Mouse (Mus musculus): ENCODE data around the gene Kdelc2. TPM values are rescaled to one million over a fixed set of nuclear protein-coding genes. Genes with fewer than 3 reads are reported as not detected.

Kdelc2 gene
- 1 to 10 TPM; 1.7 to 2.9 TPM for total RNA-seq (2023)

GRCm38 (mm10) chr9:53383951-53384866 lies at the start of gene Kdelc2:
Gene Kdelc2, plus strand, starts transcription at chr9:53384025.

GRCm38 (mm10) chr9:53402291-53402711 lies 18.5 kb downstream of the Kdelc2 start, which contains the start of gene 4930550C14Rik:
Gene 4930550C14Rik, plus strand, starts transcription at chr9:53402325.

Other genes with a start within 250 kb of the Kdelc2 start
- gene Ddx10, start 136.0 kb upstream of the Kdelc2 start, total RNA-seq (2023): 10 to 100 TPM in 1 of 2 experiments, 1 to 10 TPM in 1; 9.8 to 11.1 TPM
- not detected for gene Exph5, start 82.4 kb upstream of the Kdelc2 start, total RNA-seq (2023)
- not detected for gene 4930550C14Rik, start 18.3 kb downstream of the Kdelc2 start, total RNA-seq (2023)
- 10 to 100 TPM in 1 of 2 experiments, 1 to 10 TPM in 1; 7.2 to 10.2 TPM for gene Atm, start 152.7 kb downstream of the Kdelc2 start, total RNA-seq (2023)
- gene Npat, start 153.0 kb downstream of the Kdelc2 start, total RNA-seq (2023): 10 to 100 TPM in 1 of 2 experiments, 1 to 10 TPM in 1; 9.9 to 12.4 TPM
- 10 to 100 TPM; 15.5 to 17.7 TPM for gene Acat1, start 226.4 kb downstream of the Kdelc2 start, total RNA-seq (2023)

Data from neutrophil, adult 59 days (primary cell).